Mouse (Mus musculus) liver, adult 2 months (tissue): ENCODE results near the gene Pygb.

Source experiments
- CTCF ChIP-seq: fragments of 200-500 bp; IDR thresholded peaks from 2 replicates; pipeline ENCODE4 v1.5.1; 2011; ENCODE audit warnings: low read depth, low read length, control low read depth
- POLR2A ChIP-seq: fragments of 200-500 bp; IDR thresholded peaks from 2 replicates; pipeline ENCODE4 v1.6.1; 2011; ENCODE audit warnings: low read length, control low read depth; ENCODE audit not compliant: insufficient read depth; ENCODE audit errors: extremely low read depth

DNA sequence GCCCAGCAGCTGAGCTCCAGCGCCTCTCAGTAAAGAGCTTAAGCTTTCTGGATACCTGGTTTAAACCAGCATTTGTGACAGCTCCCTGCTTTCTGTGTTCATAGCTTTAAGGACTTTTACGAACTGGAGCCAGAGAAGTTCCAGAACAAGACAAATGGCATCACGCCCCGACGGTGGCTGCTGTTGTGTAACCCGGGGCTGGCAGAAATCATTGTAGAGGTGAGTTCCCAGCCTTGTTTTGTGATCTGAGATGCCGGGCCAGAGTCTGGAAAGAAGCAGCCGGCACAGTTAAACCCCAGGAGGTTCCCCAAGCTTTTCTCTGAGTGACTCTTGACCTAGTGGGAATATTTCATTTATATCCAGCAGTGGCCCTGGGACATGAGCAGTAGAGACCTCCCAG is 32.2 kb downstream of the Pygb start:
- TF ChIP-seq CTCF (no peak), POLR2A (no peak)
